Mouse (Mus musculus): Measurements from ENCODE around the gene Fsip1.
"Not testable (repeated sequence)": the region's sequence is repeated elsewhere in the genome, so short reads cannot be mapped to it uniquely, and the experiment has no call there.

The Fsip1 gene

DNA sequence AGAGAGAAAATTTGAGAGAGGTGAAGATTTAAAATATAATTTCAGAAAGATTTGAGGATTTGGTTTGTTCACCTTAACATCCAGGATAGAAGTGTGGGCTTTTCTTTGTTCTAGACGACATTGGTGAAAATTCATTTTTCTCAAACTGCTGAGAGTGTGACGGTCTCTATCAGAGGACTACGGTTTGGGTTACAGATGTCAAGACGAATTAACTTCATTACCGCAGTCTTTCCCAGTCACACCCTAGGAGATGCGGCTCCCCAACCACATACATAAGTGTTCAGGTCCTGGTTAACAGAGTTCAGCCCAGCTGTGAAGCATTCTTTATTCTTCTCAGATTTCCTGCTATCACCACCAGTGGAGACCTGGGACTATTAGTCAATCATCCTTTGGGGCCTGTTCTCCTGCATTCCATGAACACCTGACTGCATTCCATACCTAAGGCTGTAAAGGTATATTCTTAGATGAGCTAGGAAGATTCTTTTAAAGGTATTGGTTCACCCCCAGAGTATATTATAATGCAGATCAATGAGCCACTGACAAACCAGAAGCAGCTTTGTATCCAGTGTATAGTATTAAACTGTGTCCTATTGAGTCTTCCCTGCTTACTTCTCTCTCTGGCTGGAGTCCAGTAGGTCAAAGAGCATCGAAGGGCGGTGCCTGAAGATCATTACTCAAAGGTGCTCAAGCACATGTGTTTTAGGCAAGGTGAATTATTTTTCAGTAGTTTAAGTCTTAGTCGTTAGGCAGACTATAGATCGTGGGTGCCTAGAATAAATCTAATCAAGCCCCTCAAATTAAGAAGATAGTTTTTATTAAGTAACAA, 82.0 kb downstream of the Fsip1 start:
- no peak for DNase-seq (ENCODE audit: low read depth, low spot score)

DNA sequence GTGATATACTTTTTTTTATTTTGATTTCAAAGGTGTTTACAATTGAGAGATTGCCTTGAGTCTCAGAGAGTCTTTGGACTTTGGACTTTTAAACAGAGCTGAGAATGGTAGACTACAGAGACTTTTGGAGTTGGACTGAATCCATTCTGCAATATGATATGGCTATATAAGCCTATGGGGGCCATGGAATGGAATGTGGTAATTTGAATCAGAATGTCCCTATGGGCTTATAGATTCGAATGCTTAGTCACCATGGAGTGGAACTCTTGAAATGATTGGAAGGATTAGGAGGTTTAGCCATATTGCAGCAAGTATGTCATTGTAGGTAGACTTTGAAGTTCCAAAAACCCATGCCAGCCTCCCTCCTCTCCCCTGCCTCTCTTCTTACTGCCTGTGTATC, 88.5 kb downstream of the Fsip1 start:
- no peak for DNase-seq (ENCODE audit: low read depth, low spot score)

DNA sequence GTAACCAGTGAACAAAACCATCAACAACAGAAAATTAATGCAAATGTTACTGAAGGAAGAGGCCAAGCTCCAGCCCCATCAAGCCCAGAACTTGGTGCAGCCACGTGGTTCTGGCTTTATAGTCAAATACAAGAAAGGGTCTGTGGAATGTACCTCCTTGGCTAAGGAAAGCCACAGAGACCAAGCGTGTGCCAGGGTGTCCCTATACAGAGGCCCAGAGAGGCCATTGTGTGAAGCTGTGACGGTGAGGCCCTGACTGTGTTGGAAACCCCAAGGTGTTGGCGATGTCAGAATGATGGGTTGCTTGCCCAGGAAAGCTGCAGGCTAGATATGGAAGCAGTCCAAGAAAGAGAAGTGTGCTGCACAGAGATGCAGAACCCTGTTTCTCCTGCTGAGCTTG, 89.0 kb downstream of the Fsip1 start:
- no peak for DNase-seq (ENCODE audit: low read depth, low spot score)

DNA sequence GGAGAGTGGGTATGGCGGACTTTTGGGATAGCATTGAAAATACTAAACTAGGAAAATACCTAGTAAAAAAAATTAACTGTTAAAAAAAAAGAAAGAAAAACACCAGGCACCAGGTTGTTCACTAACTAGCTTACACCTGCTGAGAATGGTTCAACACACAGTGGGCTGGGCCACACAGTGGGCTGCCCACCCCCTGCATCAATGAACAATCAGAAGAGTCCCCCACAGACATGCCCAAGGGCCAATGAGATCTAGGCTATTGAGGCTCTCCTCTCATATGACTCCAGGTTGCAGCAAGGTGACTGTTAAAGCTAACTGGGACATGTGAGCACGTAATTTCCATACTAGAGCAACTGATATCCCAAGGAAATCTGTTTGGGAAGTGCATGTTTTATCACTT, 91.1 kb downstream of the Fsip1 start:
- DNase-seq (ENCODE audit: low read depth, low spot score), result no peak

DNA sequence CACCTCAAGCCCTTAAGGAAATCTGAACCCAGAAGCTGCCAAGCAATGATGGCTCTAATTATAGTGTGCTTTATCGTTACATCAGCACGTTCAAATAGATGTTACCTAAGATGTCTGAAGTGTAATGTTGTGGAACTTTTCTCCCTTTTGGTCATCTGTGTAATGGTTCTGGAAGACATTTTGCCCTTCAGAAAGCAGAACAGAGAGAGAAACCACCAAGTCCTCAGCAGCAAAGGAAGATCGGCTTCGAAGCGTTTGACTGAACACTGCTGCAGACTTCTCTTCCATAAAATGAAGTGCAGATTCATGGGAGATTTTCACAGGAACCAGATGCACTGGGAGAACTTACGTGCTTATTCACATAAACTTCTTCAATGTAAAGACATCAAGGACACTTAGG, 92.6 kb downstream of the Fsip1 start:
- peak; percentile 4 for DNase-seq (ENCODE audit: low read depth, low spot score)

DNA sequence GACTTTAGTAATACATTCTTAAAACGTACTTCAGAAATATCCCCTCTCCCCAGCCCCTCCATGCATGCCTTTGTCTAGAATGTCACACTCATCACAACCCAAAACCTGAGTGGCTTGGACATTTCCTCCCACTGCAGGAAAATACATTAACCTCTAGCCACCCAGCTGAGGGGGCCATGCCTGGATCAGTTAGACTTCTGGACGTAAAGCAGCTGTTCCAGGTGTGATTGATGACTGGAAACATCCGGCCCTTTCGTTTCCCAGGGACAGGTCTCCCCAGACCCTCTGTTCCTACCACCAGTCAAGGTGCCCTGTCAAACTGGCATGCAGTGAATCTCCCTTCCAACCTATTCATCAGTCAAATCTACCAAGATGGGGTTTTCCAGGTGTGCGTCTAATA, 94.3 kb downstream of the Fsip1 start:
- no peak for DNase-seq (ENCODE audit: low read depth, low spot score)

DNA sequence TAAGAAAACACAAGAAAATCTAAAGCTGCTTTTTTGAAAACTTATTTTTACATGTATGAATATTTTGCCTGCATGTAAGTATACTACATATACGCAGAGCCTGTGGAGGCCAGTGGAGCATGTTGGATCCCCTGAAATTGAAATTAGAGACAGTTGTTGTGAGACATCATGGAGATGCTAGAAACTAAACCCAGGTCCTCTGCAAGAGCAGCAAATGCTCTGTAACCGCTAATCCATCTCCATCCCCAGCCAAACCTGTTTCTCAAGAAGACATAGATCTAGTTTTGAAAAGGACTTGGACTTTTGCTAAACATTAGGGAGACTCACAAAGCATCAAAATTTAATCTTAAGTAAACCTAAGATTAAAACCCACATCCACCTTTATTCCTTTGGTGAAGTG, 95.8 kb downstream of the Fsip1 start:
- DNase-seq (ENCODE audit: low read depth, low spot score), result no peak

DNA sequence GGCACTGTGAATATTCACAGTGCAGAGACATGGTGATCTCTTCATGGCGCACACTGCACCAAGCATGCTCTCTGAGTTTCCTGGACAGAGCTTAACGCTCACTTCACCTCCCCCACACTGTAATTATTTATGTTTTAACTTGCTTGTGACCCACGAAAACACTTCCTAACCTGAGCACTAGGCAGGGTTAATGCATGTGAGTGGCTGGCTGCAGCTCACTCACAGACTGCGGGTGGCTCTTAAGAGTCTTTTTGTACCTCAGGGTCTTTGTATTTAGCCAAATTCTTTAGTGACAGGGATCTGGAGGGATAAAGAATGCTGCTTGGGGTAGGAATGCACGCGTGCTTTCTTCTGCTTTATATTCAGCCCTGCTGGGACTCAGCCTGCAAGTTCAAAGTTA, 96.2 kb downstream of the Fsip1 start:
- DNase-seq (ENCODE audit: low read depth, low spot score), result no peak

DNA sequence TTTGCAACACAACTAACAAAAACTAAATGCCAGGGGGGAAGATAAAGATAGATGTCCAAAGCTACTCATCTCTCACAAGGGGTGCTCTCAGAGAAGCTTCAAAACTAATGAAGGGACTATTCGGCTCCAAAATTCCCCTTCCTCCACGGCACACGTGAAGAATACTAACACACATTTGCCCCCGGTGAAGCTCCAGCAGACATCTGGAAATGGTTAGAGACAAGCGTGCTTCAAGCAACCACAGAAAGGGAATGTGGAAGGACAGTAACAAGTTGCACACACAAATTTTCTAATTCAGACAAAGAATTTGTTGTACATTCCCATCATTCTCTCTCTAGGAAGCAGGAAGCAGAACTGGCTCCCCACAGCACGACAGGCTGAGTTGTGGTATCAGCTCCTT, 97.6 kb downstream of the Fsip1 start:
- no peak for DNase-seq (ENCODE audit: low read depth, low spot score)

DNA sequence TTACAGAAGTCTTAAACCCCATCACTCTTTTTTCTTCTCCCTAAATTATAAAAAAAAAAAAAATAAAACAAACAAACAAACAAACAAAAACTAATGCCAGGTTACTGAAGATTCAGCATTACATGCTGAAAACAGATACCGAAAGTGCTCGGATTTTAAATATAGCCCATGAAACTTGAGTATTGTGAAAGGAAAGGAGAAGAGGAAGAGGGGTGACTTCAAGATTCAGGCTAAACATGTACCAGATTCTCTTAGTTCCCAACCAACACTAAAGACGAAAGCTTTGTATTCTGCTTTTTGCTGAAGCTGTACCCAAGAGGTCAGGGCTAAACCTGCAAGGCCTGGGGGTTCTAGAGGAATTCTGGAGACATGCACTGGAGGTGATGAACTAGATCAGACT, 98.7 kb downstream of the Fsip1 start:
- DNase-seq (ENCODE audit: low read depth, low spot score), result peak; percentile 23

DNA sequence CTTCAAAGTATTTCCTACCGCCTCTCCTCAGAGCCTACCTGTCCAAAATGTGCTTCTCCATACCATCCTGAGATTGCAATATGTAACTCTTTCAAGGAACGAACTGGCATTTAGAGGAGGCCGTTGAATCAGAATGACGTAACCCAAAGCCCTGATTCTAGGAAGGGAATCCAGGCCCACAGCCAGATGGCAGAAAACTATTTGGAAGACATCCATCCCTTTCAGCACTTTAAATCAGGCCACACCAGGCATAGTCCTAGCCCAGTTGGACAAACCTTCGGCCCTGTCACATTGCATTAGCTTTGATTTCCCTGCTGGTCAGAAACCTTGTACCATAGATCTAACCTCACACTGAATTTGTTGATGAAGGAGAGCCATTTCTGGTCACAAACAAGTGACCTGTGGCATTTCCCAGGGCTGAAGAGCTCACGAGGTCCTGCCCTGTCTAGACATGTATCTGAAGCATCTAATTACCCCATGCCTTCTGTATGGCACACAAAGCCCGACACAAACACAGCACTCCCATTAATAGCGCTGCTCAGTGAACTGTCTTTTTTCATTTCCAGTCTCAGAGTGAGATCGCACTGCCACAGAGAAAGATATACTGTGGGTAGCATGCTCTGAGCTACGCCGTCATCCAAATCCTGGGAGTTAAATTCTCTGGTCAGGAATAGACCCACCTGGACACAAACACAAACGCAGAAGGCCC, 106.8 kb downstream of the Fsip1 start:
- DNase-seq (ENCODE audit: low read depth, low spot score), result no peak

DNA sequence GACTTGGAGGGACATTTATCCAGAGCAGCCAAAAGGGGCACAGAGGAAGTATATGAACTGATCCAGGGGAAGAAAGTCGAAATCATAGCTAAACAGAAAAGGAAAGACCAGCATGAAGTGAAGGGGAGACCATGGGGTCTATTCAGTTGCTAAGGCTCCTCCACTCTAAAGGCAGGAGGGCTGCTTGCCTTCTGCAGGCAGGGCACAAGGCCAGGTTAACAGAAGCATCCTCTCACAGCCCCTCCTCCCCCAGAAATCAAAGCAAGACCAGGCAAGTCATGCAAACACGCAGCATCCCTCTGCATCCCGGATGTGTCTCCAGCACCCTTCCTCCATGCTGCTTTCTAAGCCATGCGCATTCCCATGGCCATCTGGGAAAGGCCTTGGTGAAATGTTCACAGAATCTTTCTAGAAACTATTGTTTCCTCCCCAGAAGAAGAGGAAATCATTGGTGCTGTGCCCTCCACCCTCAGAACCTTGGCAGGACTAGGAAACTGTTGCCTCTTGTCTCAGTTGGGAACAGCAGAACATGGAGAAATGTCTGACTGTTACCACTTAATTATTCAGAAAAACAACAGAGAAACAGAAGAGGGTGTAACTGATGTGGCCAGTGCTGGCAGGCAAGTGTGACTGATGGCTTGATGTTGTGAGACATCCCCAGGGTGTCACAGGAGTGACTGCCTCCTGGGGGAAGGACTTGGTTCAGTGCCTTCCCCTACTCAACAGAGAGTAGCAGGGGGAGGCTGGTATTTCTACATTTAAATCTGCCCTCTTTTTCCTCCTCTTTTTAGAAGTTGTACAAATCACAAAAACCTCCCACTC, 108.2 kb downstream of the Fsip1 start:
- no peak for DNase-seq (ENCODE audit: low read depth, low spot score)

DNA sequence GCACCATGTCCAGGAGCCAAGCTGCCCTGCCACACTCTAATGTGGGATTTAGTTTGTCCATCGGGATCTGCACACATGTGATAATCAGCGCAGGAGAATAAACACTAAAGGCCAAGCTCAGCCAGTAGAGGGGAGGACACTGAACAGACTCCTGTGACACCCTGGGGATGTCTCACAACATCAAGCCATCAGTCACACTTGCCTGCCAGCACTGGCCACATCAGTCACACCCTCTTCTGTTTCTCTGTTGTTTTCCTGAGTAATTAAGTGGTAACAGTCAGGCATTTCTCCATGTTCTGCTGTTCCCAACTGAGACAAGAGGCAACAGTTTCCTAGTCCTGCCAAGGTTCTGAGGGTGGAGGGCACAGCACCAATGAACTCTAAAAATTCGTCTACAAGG, 109.0 kb downstream of the Fsip1 start:
- not testable (repeated sequence) for DNase-seq (ENCODE audit: low read depth, low spot score)

DNA sequence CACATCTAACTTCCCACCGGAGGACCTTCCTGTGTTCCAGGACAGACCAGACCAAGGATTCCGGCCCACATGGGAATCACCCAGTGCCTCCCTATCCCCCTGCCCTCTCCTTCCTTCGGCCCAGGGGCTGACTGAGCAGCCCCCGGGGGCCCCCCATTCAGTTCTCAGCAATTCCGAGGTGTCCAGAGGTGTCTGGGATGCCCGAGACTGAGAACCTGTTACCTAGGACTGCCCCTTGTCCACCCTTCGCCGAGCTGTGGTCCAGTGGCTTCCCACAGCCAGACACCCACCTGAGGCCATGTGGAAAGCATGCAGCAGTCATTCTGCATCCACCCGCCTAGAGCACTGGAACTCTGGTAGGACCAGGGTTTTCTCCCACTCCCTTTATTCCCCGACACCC, 115.1 kb downstream of the Fsip1 start:
- DNase-seq (ENCODE audit: low read depth, low spot score), result no peak

DNA sequence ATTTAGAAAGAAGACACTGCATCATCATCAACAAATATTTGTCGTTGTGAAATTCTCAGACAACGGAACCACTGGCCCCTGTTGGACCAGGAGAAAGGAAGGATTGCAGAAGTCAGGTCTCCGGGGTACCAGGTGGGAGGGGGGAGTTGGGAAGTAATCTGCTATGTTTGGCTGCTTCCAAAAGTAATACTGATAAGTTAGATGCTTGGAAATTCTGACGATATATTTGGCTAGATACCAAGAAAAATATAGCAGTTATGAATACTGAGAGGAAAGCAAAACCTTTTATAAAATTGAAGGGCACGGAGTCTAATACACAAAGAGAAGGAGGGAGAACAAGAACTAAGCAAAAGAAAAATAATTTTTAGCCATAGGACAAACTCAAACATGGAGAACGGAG, 117.5 kb downstream of the Fsip1 start:
- no peak for DNase-seq (ENCODE audit: low read depth, low spot score)

DNA sequence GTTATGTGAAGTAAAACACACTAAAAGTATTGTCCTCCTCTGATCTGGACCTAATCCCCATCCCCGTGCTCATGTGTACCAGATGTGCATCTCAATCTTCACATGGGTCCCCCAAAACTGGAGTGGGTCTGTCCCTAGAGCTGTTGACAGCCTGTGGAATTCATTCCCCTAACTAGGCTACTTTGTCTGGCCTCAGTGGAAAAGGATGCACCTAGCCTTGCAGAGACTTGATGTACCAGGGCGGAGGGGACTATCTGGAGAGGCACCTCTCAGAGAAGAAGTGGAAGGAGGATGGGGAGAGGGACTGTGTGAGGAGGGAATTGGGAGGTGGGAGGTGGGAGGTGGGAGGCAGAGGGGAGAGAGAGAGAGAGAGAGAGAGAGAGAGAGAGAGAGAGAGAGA, 119.0 kb downstream of the Fsip1 start:
- DNase-seq (ENCODE audit: low read depth, low spot score), result no peak

DNA sequence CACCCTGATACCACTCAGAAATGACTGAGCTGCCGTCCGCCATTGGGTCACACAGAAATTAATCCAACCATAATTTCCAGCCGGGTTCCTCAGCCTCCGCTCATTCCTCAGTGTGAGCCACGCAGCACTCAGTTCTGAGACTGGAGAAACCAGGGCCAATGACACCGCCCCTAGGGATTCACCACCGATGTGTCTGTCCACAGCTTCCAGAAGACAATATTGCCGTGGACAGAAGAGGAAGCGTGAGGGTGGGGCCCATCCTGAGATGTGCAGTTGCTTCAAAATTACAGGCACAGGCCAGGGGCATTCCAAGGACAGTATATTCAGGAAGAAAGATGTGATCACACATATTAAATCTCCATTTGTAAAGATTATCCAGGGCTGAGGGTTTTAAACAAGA, 119.7 kb downstream of the Fsip1 start:
- DNase-seq (ENCODE audit: low read depth, low spot score), result no peak

DNA sequence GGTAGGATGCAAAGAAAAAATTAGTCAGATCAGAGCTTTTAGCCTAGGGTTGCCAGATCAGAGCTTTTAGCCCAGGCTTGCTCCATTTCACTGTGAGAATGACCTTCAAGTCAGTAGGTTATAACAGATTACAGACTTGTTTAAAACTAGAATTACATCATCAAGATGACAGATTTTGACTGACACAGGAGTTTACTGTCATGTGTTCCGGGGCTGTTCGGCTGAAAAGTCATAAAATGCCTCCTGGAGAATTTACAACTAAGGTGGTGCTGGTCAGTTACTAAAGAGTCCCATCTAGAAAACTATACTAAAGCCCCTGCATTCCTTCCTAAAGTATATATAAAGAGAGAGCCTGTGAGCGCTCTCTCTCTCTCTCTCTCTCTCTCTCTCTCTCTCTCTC, 128.5 kb downstream of the Fsip1 start:
- DNase-seq (ENCODE audit: low read depth, low spot score), result no peak

DNA sequence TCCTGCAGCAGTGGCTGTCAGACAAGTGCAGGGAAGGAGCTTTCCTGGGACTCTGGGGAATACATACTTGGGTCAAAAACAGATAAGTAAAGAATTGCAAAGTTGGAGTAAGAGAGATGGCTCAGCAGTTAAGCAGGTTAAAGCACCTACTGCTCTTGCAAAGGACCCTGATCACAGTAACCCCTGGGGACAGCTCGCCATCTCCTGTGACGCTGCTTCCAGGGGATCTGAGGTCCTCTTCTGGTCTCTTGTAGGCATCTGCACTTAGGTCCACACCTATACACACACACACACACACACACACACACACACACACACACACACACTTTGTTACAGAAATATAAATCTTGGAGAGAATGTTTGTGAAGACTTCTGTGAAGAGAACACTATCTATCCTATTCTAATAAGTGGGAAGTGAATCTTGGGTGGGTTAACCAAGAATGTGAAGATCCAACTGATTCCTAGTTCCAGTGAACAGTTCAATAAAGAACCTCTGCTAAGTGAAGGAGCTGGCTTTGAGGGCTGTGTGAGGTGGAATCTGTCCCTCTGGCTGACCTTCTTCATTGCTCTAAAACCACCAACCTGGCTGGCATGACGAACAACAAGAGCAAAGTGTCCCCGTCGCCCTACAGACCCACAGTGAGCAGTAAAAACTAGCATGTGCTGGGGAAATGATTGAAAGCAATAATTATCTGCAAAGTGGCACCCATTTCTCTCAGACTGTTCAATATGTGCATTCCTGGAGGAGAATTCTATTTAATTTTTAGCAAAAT, 129.1 kb downstream of the Fsip1 start:
- no peak for DNase-seq (ENCODE audit: low read depth, low spot score)

DNA sequence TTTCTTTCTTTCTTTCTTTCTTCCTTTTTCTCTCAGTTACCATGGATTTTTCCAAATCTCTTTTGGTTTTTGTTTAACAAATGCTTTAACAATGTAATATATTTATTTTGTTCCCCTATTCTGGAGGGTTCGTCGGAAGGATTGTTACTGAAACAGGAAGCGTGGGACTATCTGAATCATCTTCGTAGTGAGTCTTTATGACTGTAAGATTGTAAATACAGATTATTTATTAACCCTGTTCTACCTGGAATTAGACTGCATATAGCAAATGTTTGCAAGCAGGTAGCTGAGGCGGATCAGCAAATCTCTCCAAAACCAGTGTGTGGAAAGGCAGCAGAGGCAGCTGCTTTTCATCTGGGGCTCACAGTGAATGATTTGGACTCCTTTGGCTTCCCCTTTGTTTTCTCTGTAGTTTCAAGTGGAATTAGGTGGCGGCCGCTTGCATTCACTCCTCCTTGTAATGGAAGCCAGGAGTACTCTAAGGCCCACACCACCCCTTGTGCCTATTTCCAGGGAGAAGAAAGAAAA, 130.8 kb downstream of the Fsip1 start:
- no peak for DNase-seq (ENCODE audit: low read depth, low spot score)

DNA sequence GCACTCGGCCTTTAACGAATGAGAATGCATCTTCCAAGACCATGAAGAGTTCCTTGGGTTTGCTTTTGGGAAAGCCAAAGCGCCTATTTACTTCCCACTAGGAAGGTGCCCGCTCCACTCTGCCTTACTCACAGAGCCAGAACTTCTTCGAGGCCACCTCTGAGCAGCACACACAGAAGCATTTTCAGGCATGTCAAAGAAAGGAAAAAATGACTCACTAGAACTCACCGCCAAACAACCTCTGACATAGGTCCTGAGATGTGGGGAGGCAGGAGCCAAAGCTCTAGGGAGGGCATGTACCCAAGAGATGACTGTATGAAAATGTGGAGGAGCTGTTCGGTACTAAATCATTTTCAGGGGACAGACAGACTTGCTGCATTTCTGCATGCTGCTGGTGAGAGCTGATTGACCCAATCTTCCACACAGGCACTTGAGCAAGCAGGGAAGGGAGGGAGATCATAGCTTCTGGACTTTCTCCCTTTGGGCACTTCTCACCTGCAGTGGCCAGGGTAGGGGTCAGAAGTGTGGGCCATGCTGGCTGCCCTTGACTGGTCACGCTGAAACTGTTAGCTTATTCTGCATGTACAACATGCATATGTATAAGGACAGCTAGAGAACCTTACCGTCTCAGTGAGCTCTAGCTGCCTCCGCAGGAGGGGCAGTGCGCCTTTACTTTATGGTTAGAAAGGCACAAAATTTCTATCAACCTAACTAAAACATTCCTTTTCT, 131.4 kb downstream of the Fsip1 start:
- DNase-seq (ENCODE audit: low read depth, low spot score), result no peak

All from A20 (cell line).